Mouse (Mus musculus) heart, embryonic 10.5 days (tissue): ENCODE measurements at regions not wholly inside any gene's neighbourhood (a gene's known extent, or its start where the extent isn't known, plus 50 kb on each side); places are given as distances from the start of the nearest gene placed in this dataset.

Experiments
- DNase-seq: peaks from one replicate; pipeline ENCODE4 v3.0.0-alpha.2; 2017; ENCODE audit warnings: low spot score
- H3K27ac ChIP-seq: fragments of 300-500 bp; sonication (generic); 2 replicates; pipeline ENCODE4 v1.5.1; 2016; ENCODE audit warnings: mild to moderate bottlenecking
- H3K27me3 ChIP-seq: fragments of 300-500 bp; sonication (generic); 2 replicates; pipeline ENCODE4 v1.6.1; 2016; ENCODE audit warnings: mild to moderate bottlenecking; ENCODE audit not compliant: poor library complexity, insufficient read depth, severe bottlenecking
- H3K36me3 ChIP-seq: fragments of 300-500 bp; sonication (generic); 2 replicates; pipeline ENCODE4 v1.6.1; 2016; ENCODE audit warnings: mild to moderate bottlenecking, moderate library complexity
- H3K4me1 ChIP-seq: fragments of 300-500 bp; sonication (generic); 2 replicates; pipeline ENCODE4 v1.6.1; 2016; ENCODE audit warnings: mild to moderate bottlenecking
- H3K4me3 ChIP-seq: fragments of 300-500 bp; sonication (generic); 2 replicates; pipeline ENCODE4 v1.5.1; 2016; ENCODE audit warnings: mild to moderate bottlenecking, moderate library complexity
- H3K9me3 ChIP-seq: fragments of 300-500 bp; sonication (generic); 2 replicates; pipeline ENCODE4 v1.6.1; 2016; ENCODE audit warnings: mild to moderate bottlenecking, moderate library complexity
- WGBS: fragments of 180-500 bp; shearing (Covaris S2); methylation state at CpG from one replicate; pipeline ENCODE4 v1.1.7; 2016; 5-methylcytosine and 5-hydroxymethylcytosine counted together

GRCm38 (mm10) chr14:73891451-73891850, 230.4 kb downstream of the Gm21750 start:
- no peak for DNase-seq
- H3K9me3 ChIP-seq = no peaks in the 10 kb centered on the region
- no peaks in the 10 kb centered on the region for H3K36me3 ChIP-seq
- no peak overlapping the region for H3K27ac ChIP-seq
- 62% methylated on average over 2 of the region's 2 CpGs for WGBS
- no peaks in the 10 kb centered on the region for H3K27me3 ChIP-seq
- H3K4me1 ChIP-seq = no peaks in the 10 kb centered on the region
- H3K4me3 ChIP-seq = no peak overlapping the region

DNA sequence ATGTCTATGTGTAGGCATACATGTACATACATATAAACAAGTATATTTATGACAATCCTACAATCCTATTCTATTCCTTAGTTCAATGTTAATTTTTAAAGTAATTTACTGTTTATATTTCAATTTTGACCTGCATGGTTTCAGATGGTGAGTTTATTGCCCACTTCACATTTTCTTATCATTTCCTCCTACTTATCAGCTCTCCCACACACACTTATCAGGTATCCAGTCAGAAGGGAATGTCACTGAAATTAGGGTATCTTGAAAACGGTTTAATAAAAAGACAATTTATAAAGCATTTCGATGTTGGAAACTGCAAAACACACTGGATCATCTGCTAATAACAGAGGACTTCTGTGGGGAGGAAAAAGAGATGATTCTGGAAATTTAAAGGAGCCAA, 233.8 kb downstream of the Gm21750 start:
- Histone ChIP-seq H3K9me3 (no peaks in the 10 kb centered on the region), H3K36me3 (no peaks in the 10 kb centered on the region), H3K4me1 (no peaks in the 10 kb centered on the region), H3K4me3 (no peak overlapping the region), H3K27ac (no peak overlapping the region), H3K27me3 (no peaks in the 10 kb centered on the region)
- WGBS = 57% methylated on average over 2 of the region's 2 CpGs
- no peak for DNase-seq

DNA sequence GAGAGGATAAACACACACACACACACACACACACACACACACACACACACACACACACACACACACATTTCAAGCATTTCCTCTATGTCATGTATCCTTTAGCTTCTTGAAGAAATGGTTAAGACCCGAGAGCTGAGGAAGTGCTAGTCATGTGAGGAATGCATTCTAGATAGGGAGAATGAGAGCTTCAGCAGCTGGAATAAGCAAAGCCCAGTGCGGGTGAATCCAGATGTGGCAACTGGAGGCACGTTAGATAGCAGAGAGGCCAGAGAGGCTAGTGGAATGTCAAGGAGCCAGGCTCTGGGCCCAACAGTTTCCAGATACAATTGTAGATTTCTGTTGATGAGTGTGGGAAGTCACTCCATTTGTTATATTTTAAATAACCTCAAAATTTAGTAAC, 234.2 kb downstream of the Gm21750 start:
- no peak for DNase-seq
- 34% methylated on average over 3 of the region's 3 CpGs for WGBS
- no peaks in the 10 kb centered on the region for H3K4me1 ChIP-seq
- no peaks in the 10 kb centered on the region for H3K36me3 ChIP-seq
- no peaks in the 10 kb centered on the region for H3K9me3 ChIP-seq
- H3K27me3 ChIP-seq = no peaks in the 10 kb centered on the region
- H3K27ac ChIP-seq = no peak overlapping the region
- H3K4me3 ChIP-seq = no peak overlapping the region

DNA sequence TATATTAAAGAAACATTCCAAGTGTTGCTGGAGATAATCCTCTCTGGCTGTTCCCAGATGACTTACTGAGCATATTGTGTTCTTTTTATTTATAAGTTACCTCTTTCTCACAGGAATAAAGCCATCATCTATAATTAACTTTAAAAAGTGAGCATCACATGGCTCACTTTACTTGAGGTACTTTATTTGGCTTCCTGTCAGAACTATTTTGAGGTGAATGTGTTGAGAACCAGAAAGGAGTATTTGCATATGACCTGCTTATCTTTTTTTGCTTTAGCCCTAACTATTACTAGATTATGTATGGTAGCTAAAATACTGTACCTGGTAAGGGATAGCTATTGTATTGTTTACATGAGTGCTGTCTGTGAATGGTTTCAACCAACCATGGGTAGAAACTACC, 238.1 kb downstream of the Gm21750 start:
- H3K36me3 ChIP-seq = no peaks in the 10 kb centered on the region
- no peak for DNase-seq
- no peak overlapping the region for H3K4me3 ChIP-seq
- H3K4me1 ChIP-seq = no peaks in the 10 kb centered on the region
- no peaks in the 10 kb centered on the region for H3K27me3 ChIP-seq
- no peak overlapping the region for H3K27ac ChIP-seq
- no peaks in the 10 kb centered on the region for H3K9me3 ChIP-seq

DNA sequence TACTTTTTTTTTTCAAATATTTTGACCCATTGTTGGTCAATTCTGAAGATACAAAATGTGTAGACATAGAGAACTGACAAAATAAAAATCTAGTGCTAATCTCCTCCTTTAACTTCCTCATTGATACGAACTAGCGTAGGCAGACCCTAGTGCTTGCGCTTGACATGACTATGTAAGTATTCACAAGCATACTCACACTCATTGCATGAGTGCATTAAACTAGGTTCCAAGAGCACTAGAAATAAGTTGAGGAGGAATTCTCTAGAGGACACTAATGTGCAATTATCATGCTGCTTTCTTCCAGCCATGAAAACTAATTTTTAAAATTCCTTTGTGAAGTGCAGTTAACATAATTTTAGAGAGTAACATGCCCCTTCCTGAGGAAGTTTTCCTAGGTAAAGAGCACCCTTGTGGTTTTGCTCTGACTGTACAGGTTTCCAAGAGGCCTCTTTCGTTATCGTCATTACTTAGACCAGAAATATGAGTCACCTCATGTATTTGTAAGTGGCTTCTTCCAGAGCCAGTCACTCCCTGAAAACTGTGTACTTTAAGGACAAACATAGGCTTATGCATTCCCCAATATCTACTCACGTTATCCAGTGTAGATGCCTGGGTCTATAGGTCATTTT, 241.2 kb downstream of the Gm21750 start:
- H3K27me3 ChIP-seq = no peaks in the 10 kb centered on the region
- no peaks in the 10 kb centered on the region for H3K4me1 ChIP-seq
- no peaks in the 10 kb centered on the region for H3K36me3 ChIP-seq
- DNase-seq = no peak
- H3K9me3 ChIP-seq = no peaks in the 10 kb centered on the region
- WGBS = 89% methylated on average over 6 of the region's 6 CpGs
- no peak overlapping the region for H3K4me3 ChIP-seq
- H3K27ac ChIP-seq = no peak overlapping the region

- H3K27me3 ChIP-seq = no peaks in the 10 kb centered on the region
- no peak for DNase-seq
- H3K27ac ChIP-seq = no peak overlapping the region
- H3K36me3 ChIP-seq = no peaks in the 10 kb centered on the region
- H3K9me3 ChIP-seq = no peaks in the 10 kb centered on the region
- no peak overlapping the region for H3K4me3 ChIP-seq
- 72% methylated on average over 5 of the region's 5 CpGs for WGBS
- no peaks in the 10 kb centered on the region for H3K4me1 ChIP-seq
These were observed 252.9 kb downstream of the Gm21750 start for GRCm38 (mm10) chr14:73913756-73914448.

- no peaks in the 10 kb centered on the region for H3K4me1 ChIP-seq
- no peak overlapping the region for H3K4me3 ChIP-seq
- DNase-seq = no peak
- H3K36me3 ChIP-seq = no peaks in the 10 kb centered on the region
- no peak overlapping the region for H3K27ac ChIP-seq
- no peaks in the 10 kb centered on the region for H3K27me3 ChIP-seq
- no peaks in the 10 kb centered on the region for H3K9me3 ChIP-seq
These were observed 255.0 kb downstream of the Gm21750 start for GRCm38 (mm10) chr14:73915990-73916389.

DNA sequence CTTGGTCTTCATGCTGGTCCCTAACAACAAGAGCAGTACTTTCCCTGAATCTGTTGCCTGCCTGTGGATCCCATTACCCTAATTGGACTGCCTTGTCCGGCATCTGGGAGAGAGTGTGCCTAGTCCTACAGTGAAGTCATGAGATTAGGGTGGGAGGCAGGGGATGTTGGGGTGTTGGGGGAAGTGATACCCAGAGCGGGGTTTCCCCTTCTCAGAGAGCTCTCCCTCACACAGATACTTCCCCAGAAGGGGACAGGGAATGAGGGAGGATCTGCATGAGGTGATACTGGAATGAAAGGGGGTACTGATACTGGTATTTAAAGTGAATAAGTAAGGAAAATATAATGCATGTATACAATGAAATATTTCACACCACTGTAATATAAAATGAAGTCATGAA, 270.1 kb downstream of the Gm21750 start:
- 67% methylated on average over 2 of the region's 2 CpGs for WGBS
- Histone ChIP-seq H3K27ac (no peak overlapping the region), H3K36me3 (no peaks in the 10 kb centered on the region), H3K27me3 (no peaks in the 10 kb centered on the region), H3K4me1 (no peaks in the 10 kb centered on the region), H3K4me3 (no peak overlapping the region), H3K9me3 (no peaks in the 10 kb centered on the region)
- DNase-seq = no peak

DNA sequence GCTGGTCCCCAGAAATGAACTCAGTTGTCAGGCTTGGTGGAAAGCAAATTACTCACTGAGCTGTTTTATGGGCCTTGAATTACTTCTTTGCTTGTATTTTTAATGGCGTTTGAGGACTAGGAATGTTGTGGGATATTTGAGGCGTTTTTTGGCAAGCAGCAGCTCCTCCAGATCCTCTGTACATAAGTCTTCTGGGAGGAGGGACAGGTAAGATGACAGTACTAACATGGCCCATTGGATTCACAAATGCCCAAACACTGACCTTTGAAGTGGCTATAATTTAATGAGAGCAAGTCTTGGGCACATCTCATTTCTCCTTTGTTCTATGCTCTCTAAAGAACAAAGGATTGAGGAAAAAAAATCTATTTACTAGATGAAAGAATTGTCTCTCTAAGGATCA, 286.3 kb downstream of the Gm21750 start:
- Histone ChIP-seq H3K36me3 (no peaks in the 10 kb centered on the region), H3K4me3 (no peak overlapping the region), H3K27me3 (no peaks in the 10 kb centered on the region), H3K9me3 (no peaks in the 10 kb centered on the region), H3K27ac (no peak overlapping the region), H3K4me1 (no peaks in the 10 kb centered on the region)
- no peak for DNase-seq
- 78% methylated on average over 2 of the region's 2 CpGs for WGBS

GRCm38 (mm10) chr14:73952511-73952910, 291.5 kb downstream of the Gm21750 start:
- Histone ChIP-seq H3K36me3 (no peaks in the 10 kb centered on the region), H3K9me3 (no peaks in the 10 kb centered on the region), H3K4me3 (no peak overlapping the region), H3K27ac (no peak overlapping the region), H3K4me1 (no peaks in the 10 kb centered on the region), H3K27me3 (no peaks in the 10 kb centered on the region)
- 71% methylated on average over 4 of the region's 4 CpGs for WGBS
- no peak for DNase-seq

- DNase-seq = no peak
- Histone ChIP-seq H3K4me1 (no peaks in the 10 kb centered on the region), H3K4me3 (no peak overlapping the region), H3K27ac (no peak overlapping the region), H3K9me3 (no peaks in the 10 kb centered on the region), H3K27me3 (no peaks in the 10 kb centered on the region), H3K36me3 (no peaks in the 10 kb centered on the region)
- 55% methylated on average over 1 of the region's 1 CpGs for WGBS
These were observed 317.7 kb downstream of the Gm21750 start for GRCm38 (mm10) chr14:73978694-73979093.

DNA sequence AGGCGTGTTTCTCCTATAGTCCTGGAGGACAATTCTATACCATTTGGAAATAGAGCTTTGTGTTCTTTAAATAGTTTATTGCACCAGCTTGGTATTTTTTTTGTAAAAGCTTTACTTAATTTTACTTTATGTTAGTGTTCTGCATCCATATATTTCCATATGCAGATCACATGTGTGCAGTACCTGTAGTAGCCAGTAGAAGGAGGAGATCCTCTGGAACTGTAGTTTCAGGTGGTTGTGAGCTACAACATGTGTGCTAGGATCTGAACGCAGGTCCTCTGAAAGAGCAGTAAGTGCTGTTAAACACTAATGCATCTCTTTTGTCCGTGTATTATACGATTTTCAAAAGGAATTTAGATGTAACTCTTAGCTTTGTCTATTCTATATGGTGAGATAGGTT, 335.2 kb downstream of the Gm21750 start:
- H3K9me3 ChIP-seq = no peaks in the 10 kb centered on the region
- no peaks in the 10 kb centered on the region for H3K36me3 ChIP-seq
- WGBS = 83% methylated on average over 4 of the region's 4 CpGs
- H3K4me3 ChIP-seq = no peak overlapping the region
- H3K27me3 ChIP-seq = no peaks in the 10 kb centered on the region
- no peak for DNase-seq
- no peaks in the 10 kb centered on the region for H3K4me1 ChIP-seq
- H3K27ac ChIP-seq = no peak overlapping the region

DNA sequence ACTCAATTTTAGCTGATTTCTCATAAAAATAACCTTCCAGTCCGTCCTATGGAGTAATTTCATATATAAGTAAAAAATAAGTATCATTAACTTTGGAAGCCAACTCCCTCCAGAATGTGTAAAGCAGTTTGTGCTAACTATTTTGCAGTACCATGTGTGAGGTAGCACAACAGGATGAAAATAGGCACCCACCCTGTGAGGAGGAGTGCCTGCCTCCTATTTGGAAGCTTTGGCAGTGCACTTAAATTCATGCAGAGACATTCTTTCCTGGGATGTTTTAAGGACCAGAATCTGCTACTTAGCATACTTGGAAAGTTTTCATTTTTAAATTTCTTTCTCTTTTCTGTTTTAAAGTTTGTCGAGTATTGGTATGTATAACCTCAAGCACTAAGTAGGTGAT, 336.8 kb downstream of the Gm21750 start:
- Histone ChIP-seq H3K27me3 (no peaks in the 10 kb centered on the region), H3K9me3 (no peaks in the 10 kb centered on the region), H3K36me3 (no peaks in the 10 kb centered on the region), H3K27ac (no peak overlapping the region), H3K4me3 (no peak overlapping the region), H3K4me1 (no peaks in the 10 kb centered on the region)
- 78% methylated on average over 2 of the region's 2 CpGs for WGBS
- no peak for DNase-seq

DNA sequence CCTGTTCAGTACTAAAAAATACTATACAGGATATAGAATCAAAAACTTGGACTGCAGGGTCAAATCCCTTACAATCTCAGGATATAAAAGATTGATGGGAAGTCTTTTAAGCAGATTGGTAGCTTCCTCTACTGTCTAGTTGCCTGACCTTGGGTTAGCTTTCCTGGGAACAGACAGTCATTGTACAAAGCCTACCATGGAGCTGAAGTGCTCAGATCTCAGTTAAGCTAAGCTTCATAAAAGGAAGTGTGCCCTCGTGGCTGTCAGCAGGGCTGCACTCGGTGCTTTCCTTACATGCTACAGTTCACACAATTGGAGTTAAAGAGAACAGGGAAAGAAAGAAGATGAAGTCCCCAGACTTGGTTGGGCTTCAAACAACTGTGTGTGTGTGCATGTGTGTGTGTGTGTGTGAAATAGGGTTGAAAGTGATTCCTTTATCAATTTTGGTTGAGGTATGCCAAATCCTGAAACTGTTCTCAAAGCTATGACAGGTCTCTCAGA, 338.4 kb downstream of the Gm21750 start:
- no peak overlapping the region for H3K27ac ChIP-seq
- DNase-seq = no peak
- whole genome bisulfite sequencing = 63% methylated on average over 2 of the region's 2 CpGs
- no peaks in the 10 kb centered on the region for H3K9me3 ChIP-seq
- no peaks in the 10 kb centered on the region for H3K36me3 ChIP-seq
- H3K27me3 ChIP-seq = no peaks in the 10 kb centered on the region
- no peak overlapping the region for H3K4me3 ChIP-seq
- H3K4me1 ChIP-seq = no peaks in the 10 kb centered on the region
